Mouse (Mus musculus): ENCODE data around the gene Bag5. TPM values are rescaled to one million over a fixed set of nuclear protein-coding genes. Genes with fewer than 3 reads are reported as not detected.
"Not testable (repeated sequence)": the region's sequence is repeated elsewhere in the genome, so short reads cannot be mapped to it uniquely, and the experiment has no call there.

Bag5 gene
- polyA plus RNA-seq, 1 experiment = 52.7 TPM

- 79% methylated on average over 4 of the region's 4 CpGs for WGBS
- no peak for DNase-seq
- Histone ChIP-seq H3K27me3 (ENCODE audit: control insufficient read depth, insufficient read depth, low read length) (no peaks in the 10 kb centered on the region), H3K4me1 (ENCODE audit: control insufficient read depth, insufficient read depth, low read length) (peaks cover 32% of the 10 kb centered on the region), H3K27ac (ENCODE audit: insufficient read depth, low read length) (no peak overlapping the region), H3K4me3 (replicated peaks; ENCODE audit: insufficient read depth, low read depth, low read length) (no peak overlapping the region)
- TF ChIP-seq POLR2A (IDR thresholded peaks at IDR 0.05; ENCODE audit: borderline replicate concordance, insufficient read depth, low read length) (no peak), CTCF (IDR thresholded peaks at IDR 0.05; ENCODE audit: borderline replicate concordance, insufficient read depth, low read depth, low read length) (no peak)
These were observed 7.2 kb upstream of the Bag5 start for GRCm38 (mm10) chr12:111720222-111720621.

- WGBS = 2% methylated on average over 8 of the region's 8 CpGs
- TF ChIP-seq POLR2A (IDR thresholded peaks at IDR 0.05; ENCODE audit: borderline replicate concordance, insufficient read depth, low read length) = peak; percentile 46; the same call in 1 of the 2 replicates
- no peak for TF ChIP-seq CTCF (IDR thresholded peaks at IDR 0.05; ENCODE audit: borderline replicate concordance, insufficient read depth, low read depth, low read length)
- Histone ChIP-seq H3K4me1 (ENCODE audit: control insufficient read depth, insufficient read depth, low read length) (peaks cover 25% of the 10 kb centered on the region), H3K27ac (ENCODE audit: insufficient read depth, low read length) (peak overlapping the region; percentile 91), H3K4me3 (replicated peaks; ENCODE audit: insufficient read depth, low read depth, low read length) (peak overlapping the region; percentile 31), H3K27me3 (ENCODE audit: control insufficient read depth, insufficient read depth, low read length) (no peaks in the 10 kb centered on the region)
- peak; percentile 76 to 77 for DNase-seq
These were observed 5.6 kb upstream of the Bag5 start for GRCm38 (mm10) chr12:111718656-111719055.

- Histone ChIP-seq H3K27me3 (ENCODE audit: control insufficient read depth, insufficient read depth, low read length) (no peaks in the 10 kb centered on the region), H3K27ac (ENCODE audit: insufficient read depth, low read length) (no peak overlapping the region), H3K4me1 (ENCODE audit: control insufficient read depth, insufficient read depth, low read length) (peaks cover 29% of the 10 kb centered on the region), H3K4me3 (replicated peaks; ENCODE audit: insufficient read depth, low read depth, low read length) (no peak overlapping the region)
- no peak for DNase-seq
- WGBS = 95% methylated on average over 7 of the region's 7 CpGs
- TF ChIP-seq POLR2A (IDR thresholded peaks at IDR 0.05; ENCODE audit: borderline replicate concordance, insufficient read depth, low read length) (no peak), CTCF (IDR thresholded peaks at IDR 0.05; ENCODE audit: borderline replicate concordance, insufficient read depth, low read depth, low read length) (no peak)
These were observed 3.4 kb upstream of the Bag5 start for GRCm38 (mm10) chr12:111716505-111716904.

- not testable (repeated sequence) for H3K27me3 ChIP-seq (ENCODE audit: control insufficient read depth, insufficient read depth, low read length); H3K27ac ChIP-seq (ENCODE audit: insufficient read depth, low read length); DNase-seq
- Histone ChIP-seq H3K4me1 (ENCODE audit: control insufficient read depth, insufficient read depth, low read length) (peaks cover 19% of the 10 kb centered on the region), H3K4me3 (replicated peaks; ENCODE audit: insufficient read depth, low read depth, low read length) (peak overlapping the region; percentile 30)
- 75% methylated on average over 6 of the region's 6 CpGs for WGBS
These were observed 823 bp upstream of the Bag5 start for GRCm38 (mm10) chr12:111713880-111714279.

GRCm38 (mm10) chr12:111712476-111712875 lies 581 bp downstream of the Bag5 start:
- DNase-seq = no peak
- WGBS = under 1% methylated on average over 33 of the region's 33 CpGs
- Histone ChIP-seq H3K27ac (ENCODE audit: insufficient read depth, low read length) (peak overlapping the region; percentile 63), H3K4me3 (replicated peaks; ENCODE audit: insufficient read depth, low read depth, low read length) (peak overlapping the region; percentile 80), H3K4me1 (ENCODE audit: control insufficient read depth, insufficient read depth, low read length) (peaks cover 14% of the 10 kb centered on the region), H3K27me3 (ENCODE audit: control insufficient read depth, insufficient read depth, low read length) (no peaks in the 10 kb centered on the region)
- no peak for TF ChIP-seq CTCF (IDR thresholded peaks at IDR 0.05; ENCODE audit: borderline replicate concordance, insufficient read depth, low read depth, low read length)
- no peak for TF ChIP-seq POLR2A (IDR thresholded peaks at IDR 0.05; ENCODE audit: borderline replicate concordance, insufficient read depth, low read length)

GRCm38 (mm10) chr12:111710091-111710490 lies 3.0 kb downstream of the Bag5 start:
- no peaks in the 10 kb centered on the region for H3K27me3 ChIP-seq (ENCODE audit: control insufficient read depth, insufficient read depth, low read length)
- H3K4me1 ChIP-seq (ENCODE audit: control insufficient read depth, insufficient read depth, low read length) = peaks cover 18% of the 10 kb centered on the region
- TF ChIP-seq POLR2A (IDR thresholded peaks at IDR 0.05; ENCODE audit: borderline replicate concordance, insufficient read depth, low read length) (no peak), CTCF (IDR thresholded peaks at IDR 0.05; ENCODE audit: borderline replicate concordance, insufficient read depth, low read depth, low read length) (no peak)
- DNase-seq = no peak
- WGBS = 84% methylated on average over 10 of the region's 10 CpGs
- H3K4me3 ChIP-seq (replicated peaks; ENCODE audit: insufficient read depth, low read depth, low read length) = no peak overlapping the region
- H3K27ac ChIP-seq (ENCODE audit: insufficient read depth, low read length) = no peak overlapping the region

- no peak overlapping the region for H3K4me3 ChIP-seq (replicated peaks; ENCODE audit: insufficient read depth, low read depth, low read length)
- DNase-seq = no peak
- H3K27ac ChIP-seq (ENCODE audit: insufficient read depth, low read length) = no peak overlapping the region
- TF ChIP-seq POLR2A (IDR thresholded peaks at IDR 0.05; ENCODE audit: borderline replicate concordance, insufficient read depth, low read length) (no peak), CTCF (IDR thresholded peaks at IDR 0.05; ENCODE audit: borderline replicate concordance, insufficient read depth, low read depth, low read length) (no peak)
- no peaks in the 10 kb centered on the region for H3K27me3 ChIP-seq (ENCODE audit: control insufficient read depth, insufficient read depth, low read length)
- peaks cover 20% of the 10 kb centered on the region for H3K4me1 ChIP-seq (ENCODE audit: control insufficient read depth, insufficient read depth, low read length)
- 58% methylated on average over 4 of the region's 4 CpGs for WGBS
These were observed 4.9 kb downstream of the Bag5 start for GRCm38 (mm10) chr12:111708181-111708580.

GRCm38 (mm10) chr12:111705186-111705973 lies 7.7 kb downstream of the Bag5 start:
- no peak for DNase-seq
- Histone ChIP-seq H3K27me3 (ENCODE audit: control insufficient read depth, insufficient read depth, low read length) (no peaks in the 10 kb centered on the region), H3K27ac (ENCODE audit: insufficient read depth, low read length) (no peak overlapping the region), H3K4me1 (ENCODE audit: control insufficient read depth, insufficient read depth, low read length) (peaks cover 11% of the 10 kb centered on the region), H3K4me3 (replicated peaks; ENCODE audit: insufficient read depth, low read depth, low read length) (no peak overlapping the region)
- TF ChIP-seq CTCF (IDR thresholded peaks at IDR 0.05; ENCODE audit: borderline replicate concordance, insufficient read depth, low read depth, low read length) (no peak), POLR2A (IDR thresholded peaks at IDR 0.05; ENCODE audit: borderline replicate concordance, insufficient read depth, low read length) (no peak)
- WGBS = 29% methylated on average over 15 of the region's 15 CpGs
